Mouse (Mus musculus) lung, postnatal 4 days (tissue): ENCODE data around the gene Smagp.
"Not testable (repeated sequence)": the region's sequence is repeated elsewhere in the genome, so short reads cannot be mapped to it uniquely, and the experiment has no call there.

Experiments
- DNase-seq, 2 experiments: peaks; one replicate each; pipeline ENCODE4 v3.0.0; 2021

The Smagp gene

GRCm38 (mm10) chr15:100624435-100624834 lies 12.3 kb downstream of the Smagp start:
- DNase-seq = no peak

- DNase-seq = no peak
Measured at GRCm38 (mm10) chr15:100623754-100624153, 13.0 kb downstream of the Smagp start.

GRCm38 (mm10) chr15:100622164-100622563 lies 14.6 kb downstream of the Smagp start:
- DNase-seq = peak; percentile 39 to 56

GRCm38 (mm10) chr15:100621671-100622070 lies 15.1 kb downstream of the Smagp start:
- not testable (repeated sequence) for DNase-seq

- DNase-seq = no peak
Measured at GRCm38 (mm10) chr15:100619200-100619599, 17.5 kb downstream of the Smagp start.

GRCm38 (mm10) chr15:100616221-100616620 lies 20.5 kb downstream of the Smagp start:
- DNase-seq = no peak

GRCm38 (mm10) chr15:100615825-100616220 lies 20.9 kb downstream of the Smagp start:
- peak; percentile 92 for DNase-seq

- peak; percentile 99 for DNase-seq
Measured at GRCm38 (mm10) chr15:100614996-100615824, 21.5 kb downstream of the Smagp start, which contains the start of gene Dazap2. TSS of gene Dazap2 (plus strand) at chr15:100615349.

- DNase-seq = no peak
Measured at GRCm38 (mm10) chr15:100614218-100614995, 22.3 kb downstream of the Smagp start.

GRCm38 (mm10) chr15:100613584-100613983 lies 23.2 kb downstream of the Smagp start:
- DNase-seq = peak; percentile 81 to 87

GRCm38 (mm10) chr15:100612432-100612831 lies 24.3 kb downstream of the Smagp start:
- DNase-seq = peak in 1 of 2 experiments; percentile 48

GRCm38 (mm10) chr15:100611951-100612350 lies 24.8 kb downstream of the Smagp start:
- no peak for DNase-seq

- DNase-seq = peak in 1 of 2 experiments; percentile 36
Measured at GRCm38 (mm10) chr15:100606677-100607076, 30.1 kb downstream of the Smagp start.

- no peak for DNase-seq
Measured at GRCm38 (mm10) chr15:100601669-100602068, 35.1 kb downstream of the Smagp start.

- DNase-seq = no peak
Measured at GRCm38 (mm10) chr15:100600696-100601272, 36.0 kb downstream of the Smagp start.

- peak; percentile 88 to 89 for DNase-seq
Measured at GRCm38 (mm10) chr15:100600047-100600695, 36.6 kb downstream of the Smagp start.

GRCm38 (mm10) chr15:100599276-100600046 lies 37.3 kb downstream of the Smagp start, which contains the start of gene Pou6f1:
TSS of gene Pou6f1 (minus strand) at chr15:100599984.
- peak; percentile 71 to 78 for DNase-seq

- peak; percentile 75 to 79 for DNase-seq
Measured at GRCm38 (mm10) chr15:100598883-100599275, 37.9 kb downstream of the Smagp start.

GRCm38 (mm10) chr15:100598287-100598882 lies 38.4 kb downstream of the Smagp start:
- peak in 1 of 2 experiments; percentile 66 for DNase-seq

- DNase-seq = no peak
Measured at GRCm38 (mm10) chr15:100592817-100593216, 43.9 kb downstream of the Smagp start.

- peak in 1 of 2 experiments; percentile 30 for DNase-seq
Measured at GRCm38 (mm10) chr15:100590436-100590835, 46.3 kb downstream of the Smagp start.
